Mouse (Mus musculus) forebrain, embryonic 16.5 days (tissue): ENCODE measurements around the gene Elmod1. TPM values are rescaled to one million over a fixed set of nuclear protein-coding genes. Genes with fewer than 3 reads are reported as not detected.
A peak's percentile ranks its signal among the peaks of the same experiment; 100 is the strongest.

Experiments used
- ATAC-seq: fragments of 200-750 bp; cut with Nextera tagmentation; 2 replicates; pipeline ENCODE4 v1.8.0; 2017; ENCODE audit warnings: mild to moderate bottlenecking, moderate library complexity
- H3K27ac ChIP-seq: fragments of 300-500 bp; sonication (generic); 2 replicates; pipeline ENCODE4 v1.5.1; 2014; ENCODE audit warnings: low read length, control low read depth
- H3K27me3 ChIP-seq: fragments of 300-500 bp; sonication (generic); replicated peaks from 2 replicates; pipeline ENCODE4 v1.6.1; 2014; ENCODE audit warnings: low read length; ENCODE audit not compliant: control insufficient read depth, insufficient read depth
- H3K36me3 ChIP-seq: fragments of 300-500 bp; sonication (generic); 2 replicates; pipeline ENCODE4 v1.6.1; 2014; ENCODE audit not compliant: control insufficient read depth, insufficient read depth
- H3K4me1 ChIP-seq: fragments of 300-500 bp; sonication (generic); replicated peaks from 2 replicates; pipeline ENCODE4 v1.6.1; 2014; ENCODE audit warnings: low read length; ENCODE audit not compliant: control insufficient read depth, insufficient read depth
- H3K4me2 ChIP-seq: fragments of 300-500 bp; sonication (generic); 2 replicates; pipeline ENCODE4 v1.6.1; 2014; ENCODE audit warnings: mild to moderate bottlenecking, low read length, control low read depth
- H3K4me3 ChIP-seq: fragments of 300-500 bp; sonication (generic); replicated peaks from 2 replicates; pipeline ENCODE4 v1.5.1; 2014; ENCODE audit warnings: mild to moderate bottlenecking, low read length, control low read depth
- H3K9ac ChIP-seq: fragments of 300-500 bp; sonication (generic); replicated peaks from 2 replicates; pipeline ENCODE4 v1.6.1; 2014; ENCODE audit warnings: low read depth, low read length, control low read depth
- H3K9me3 ChIP-seq: fragments of 300-500 bp; sonication (generic); 2 replicates; pipeline ENCODE4 v1.6.1; 2016; ENCODE audit warnings: low read length; ENCODE audit not compliant: control insufficient read depth
- WGBS: fragments of 180-500 bp; shearing (Covaris S2); extraction: QIAGEN DNeasy Blood & Tissue Kit; methylation state at CpG from one replicate; pipeline ENCODE4 v1.1.7; 2014; 5-methylcytosine and 5-hydroxymethylcytosine counted together
- polyA plus RNA-seq: library from polyadenylated mRNA; unstranded; fragments of >200 nt; fragmentation: Nextera tagmentation; extraction: Ambion mirVana; gene quantifications from 2 replicates; pipeline ENCODE4 v1.2.1, GENCODE M21; 2015

Elmod1 gene
- polyA plus RNA-seq, 1 experiment from 2014 or later = 39.6 TPM

DNA sequence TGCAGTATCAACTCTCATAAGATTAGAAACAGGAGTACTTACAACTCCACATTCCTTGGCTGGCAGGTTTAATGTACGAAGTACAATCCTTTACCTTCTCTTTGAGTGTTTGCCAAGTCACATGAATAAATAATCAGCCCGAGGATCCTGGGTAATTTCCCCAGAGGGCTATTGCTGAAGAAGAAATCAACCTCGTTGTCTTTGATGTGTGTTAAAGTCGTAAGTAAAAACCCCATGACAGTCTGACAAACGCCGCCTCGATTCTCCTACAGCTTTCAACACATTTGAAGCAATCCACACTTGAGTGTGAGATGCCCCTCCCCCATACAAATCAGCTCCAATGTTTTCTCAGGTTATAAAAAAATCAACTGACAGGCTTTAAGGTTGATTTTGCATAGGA, 44.2 kb downstream of the Elmod1 start:
- Histone ChIP-seq H3K9me3 (no peaks in the 10 kb centered on the region), H3K36me3 (peaks cover 7% of the 10 kb centered on the region; the same call in 1 of the 2 replicates), H3K4me3 (no peak overlapping the region), H3K4me2 (no peak overlapping the region), H3K9ac (no peak overlapping the region), H3K27me3 (no peaks in the 10 kb centered on the region), H3K27ac (peak overlapping the region; percentile 75), H3K4me1 (peaks cover 14% of the 10 kb centered on the region)
- WGBS = 24% methylated on average over 7 of the region's 7 CpGs
- ATAC-seq = no peak

DNA sequence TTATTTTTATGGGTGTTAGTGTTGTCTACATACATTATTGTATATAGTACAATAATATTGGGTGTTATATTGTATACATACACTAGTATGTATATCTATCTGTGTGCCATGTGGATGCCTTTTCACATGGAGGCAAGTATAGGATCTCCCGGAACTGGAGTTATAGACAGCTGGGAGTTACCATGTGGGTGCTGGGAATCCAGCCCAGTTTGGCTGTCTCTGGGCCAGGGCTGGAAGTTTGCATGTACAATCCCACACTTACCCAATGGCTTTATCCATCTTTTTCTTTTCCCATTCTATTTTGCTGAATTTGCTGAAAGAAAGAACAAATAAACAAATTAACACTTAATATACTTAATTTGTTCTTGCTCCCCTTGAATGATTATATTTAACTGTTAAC, 54.0 kb downstream of the Elmod1 start:
- no peak overlapping the region for H3K4me2 ChIP-seq
- no peaks in the 10 kb centered on the region for H3K27me3 ChIP-seq
- no peak overlapping the region for H3K4me3 ChIP-seq
- peaks cover 5% of the 10 kb centered on the region for H3K4me1 ChIP-seq
- no peak for ATAC-seq
- H3K36me3 ChIP-seq = peaks cover 19% of the 10 kb centered on the region
- WGBS = 74% methylated on average over 1 of the region's 1 CpGs
- no peak overlapping the region for H3K9ac ChIP-seq
- no peaks in the 10 kb centered on the region for H3K9me3 ChIP-seq
- H3K27ac ChIP-seq = no peak overlapping the region

GRCm38 (mm10) chr9:53915929-53916721, 59.0 kb downstream of the Elmod1 start:
- Histone ChIP-seq H3K27me3 (no peaks in the 10 kb centered on the region), H3K36me3 (peaks cover 16% of the 10 kb centered on the region), H3K9me3 (no peaks in the 10 kb centered on the region), H3K9ac (no peak overlapping the region), H3K4me3 (no peak overlapping the region), H3K4me2 (no peak overlapping the region; the same call in 1 of the 2 replicates), H3K27ac (peak overlapping the region; percentile 75), H3K4me1 (peaks cover 17% of the 10 kb centered on the region)
- 51% methylated on average over 10 of the region's 10 CpGs for WGBS
- ATAC-seq = peak; percentile 87

GRCm38 (mm10) chr9:53910823-53911222, 64.3 kb downstream of the Elmod1 start:
- no peaks in the 10 kb centered on the region for H3K36me3 ChIP-seq
- 76% methylated on average over 2 of the region's 2 CpGs for WGBS
- H3K9ac ChIP-seq = no peak overlapping the region
- H3K9me3 ChIP-seq = no peaks in the 10 kb centered on the region
- peaks cover 17% of the 10 kb centered on the region for H3K4me1 ChIP-seq
- H3K4me3 ChIP-seq = no peak overlapping the region
- ATAC-seq = no peak
- no peak overlapping the region for H3K4me2 ChIP-seq
- H3K27ac ChIP-seq = no peak overlapping the region
- no peaks in the 10 kb centered on the region for H3K27me3 ChIP-seq

DNA sequence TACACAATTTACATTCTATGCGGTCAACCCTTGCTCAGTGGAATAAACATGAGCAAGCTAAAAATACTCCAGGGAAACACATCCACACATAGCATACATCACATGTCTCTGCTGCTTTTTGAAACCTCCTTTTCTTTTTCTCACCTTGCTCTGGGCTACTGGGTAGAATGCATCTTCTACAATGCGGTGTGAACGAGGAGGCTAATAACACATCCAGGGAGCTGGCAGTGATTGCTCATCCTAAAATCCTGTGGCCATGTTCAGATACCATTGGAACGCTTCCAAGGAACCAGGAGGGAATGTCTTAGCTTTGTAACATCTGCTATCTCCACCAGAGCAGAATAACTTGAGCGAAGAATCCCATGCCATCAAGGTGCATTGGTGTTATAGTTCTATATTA, 64.8 kb downstream of the Elmod1 start:
- H3K4me2 ChIP-seq = no peak overlapping the region
- H3K27me3 ChIP-seq = no peaks in the 10 kb centered on the region
- no peak for ATAC-seq
- H3K4me1 ChIP-seq = peaks cover 12% of the 10 kb centered on the region
- H3K27ac ChIP-seq = no peak overlapping the region
- H3K9ac ChIP-seq = no peak overlapping the region
- no peaks in the 10 kb centered on the region for H3K36me3 ChIP-seq
- H3K4me3 ChIP-seq = no peak overlapping the region
- 77% methylated on average over 5 of the region's 5 CpGs for WGBS
- H3K9me3 ChIP-seq = no peaks in the 10 kb centered on the region

GRCm38 (mm10) chr9:53906798-53907197, 68.3 kb downstream of the Elmod1 start:
- 63% methylated on average over 10 of the region's 10 CpGs for WGBS
- no peak overlapping the region for H3K4me3 ChIP-seq
- no peak overlapping the region for H3K4me2 ChIP-seq
- H3K27me3 ChIP-seq = no peaks in the 10 kb centered on the region
- ATAC-seq = no peak
- no peak overlapping the region for H3K9ac ChIP-seq
- 0 out of 2 replicates have a peak overlapping the region, but pooled peaks have one; percentile 7 for H3K27ac ChIP-seq
- H3K9me3 ChIP-seq = no peaks in the 10 kb centered on the region
- no peaks in the 10 kb centered on the region for H3K36me3 ChIP-seq
- H3K4me1 ChIP-seq = peaks cover 13% of the 10 kb centered on the region

GRCm38 (mm10) chr9:53905418-53905817, 69.7 kb downstream of the Elmod1 start:
- WGBS = 50% methylated on average over 3 of the region's 3 CpGs
- Histone ChIP-seq H3K4me3 (no peak overlapping the region), H3K27me3 (no peaks in the 10 kb centered on the region), H3K27ac (no peak overlapping the region), H3K9ac (no peak overlapping the region), H3K4me1 (peaks cover 13% of the 10 kb centered on the region), H3K9me3 (no peaks in the 10 kb centered on the region), H3K36me3 (no peaks in the 10 kb centered on the region), H3K4me2 (no peak overlapping the region)
- ATAC-seq = no peak

DNA sequence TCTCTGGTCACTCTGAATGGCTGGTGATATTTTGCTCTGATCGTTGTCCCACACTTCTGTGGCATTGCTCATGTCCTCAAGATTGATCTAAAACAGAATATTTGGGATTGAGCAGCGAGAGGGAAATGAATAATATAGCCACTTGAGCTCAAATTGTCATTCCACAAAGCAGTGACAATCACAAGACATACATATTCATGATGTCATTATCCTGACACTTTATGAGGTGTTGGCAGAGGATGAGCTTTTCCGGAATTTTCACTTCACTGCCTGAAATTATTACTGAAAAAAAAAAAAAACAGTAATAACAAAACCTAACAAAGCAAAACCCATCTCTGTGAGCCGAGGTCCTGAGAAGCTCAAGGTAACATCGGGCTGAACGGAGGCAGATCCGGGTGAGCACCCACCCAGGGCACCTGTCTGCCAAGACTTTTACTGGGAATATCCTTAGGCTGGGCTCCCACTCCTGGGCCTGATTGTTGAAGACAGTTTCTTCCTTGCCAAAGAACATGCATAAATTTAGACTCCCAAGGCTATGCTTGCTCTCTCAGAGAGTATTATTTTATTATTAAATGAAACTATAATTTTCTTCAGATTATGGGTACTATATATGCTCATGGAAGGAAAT, 71.8 kb downstream of the Elmod1 start:
- Histone ChIP-seq H3K9me3 (no peaks in the 10 kb centered on the region), H3K4me3 (no peak overlapping the region), H3K27me3 (no peaks in the 10 kb centered on the region), H3K9ac (no peak overlapping the region), H3K36me3 (no peaks in the 10 kb centered on the region), H3K4me1 (peaks cover 11% of the 10 kb centered on the region), H3K27ac (peak overlapping the region; percentile 89), H3K4me2 (peak overlapping the region; percentile 22; the same call in 1 of the 2 replicates)
- ATAC-seq = peak; percentile 54
- WGBS = 47% methylated on average over 7 of the region's 7 CpGs

- H3K4me3 ChIP-seq = no peak overlapping the region
- peaks cover 6% of the 10 kb centered on the region for H3K4me1 ChIP-seq
- H3K36me3 ChIP-seq = no peaks in the 10 kb centered on the region
- H3K9ac ChIP-seq = no peak overlapping the region
- no peak overlapping the region for H3K4me2 ChIP-seq
- 50% methylated on average over 6 of the region's 6 CpGs for whole genome bisulfite sequencing
- no peaks in the 10 kb centered on the region for H3K9me3 ChIP-seq
- peak overlapping the region; percentile 16 for H3K27ac ChIP-seq
- ATAC-seq = peak; percentile 85
- no peaks in the 10 kb centered on the region for H3K27me3 ChIP-seq
Measured at GRCm38 (mm10) chr9:53899836-53900235, 75.3 kb downstream of the Elmod1 start.
